Comparison of ENCODE assay signal across 8 mouse cellular contexts in genomic region chr11:103144309-103145285, GRCm38 (mm10). TPM values are rescaled to one million over a fixed set of nuclear protein-coding genes. Genes with fewer than 3 reads are reported as not detected.
A peak's percentile ranks its signal among the peaks of the same experiment; 100 is the strongest.
DNase-seq lines count a peak whose midpoint lies in the region; ATAC-seq and TF ChIP-seq lines count a peak whose summit lies in the region.

No protein-coding gene starts in this region.

- H3K9ac ChIP-seq in hindbrain, embryonic 14.5 days: no peak overlapping the region

- H3K4me2 ChIP-seq in hindbrain, embryonic 14.5 days (replicated peaks): no peak overlapping the region

- no peaks in the 10 kb centered on the region for H3K9me3 ChIP-seq in hindbrain, embryonic 10.5 days
- no peaks in the 10 kb centered on the region for H3K9me3 ChIP-seq in hindbrain, embryonic 14.5 days (ENCODE audit: control insufficient read depth, low read length)

- intact Hi-C loops in left cerebral cortex, postnatal 25 days (cut with DNase I): no loop called here

- TF ChIP-seq CTCF in C2C12 (IDR thresholded peaks at IDR 0.05; ENCODE audit: control insufficient read depth, insufficient read depth, insufficient read length): no peak
- TF ChIP-seq CTCF in bone marrow macrophage, adult 2 months (IDR thresholded peaks at IDR 0.05; ENCODE audit: low read depth, low read length): no peak

- H3K4me1 ChIP-seq in hindbrain, embryonic 10.5 days (replicated peaks): peaks cover 50% of the 10 kb centered on the region
- peaks cover 24% of the 10 kb centered on the region for H3K4me1 ChIP-seq in hindbrain, embryonic 14.5 days (replicated peaks; ENCODE audit: control insufficient read depth, insufficient read depth, low read length)
- H3K4me1 ChIP-seq in bone marrow macrophage, adult 2 months (ENCODE audit: control insufficient read depth, insufficient read depth, low read length): peaks cover 82% of the 10 kb centered on the region

- H3K4me3 ChIP-seq in hindbrain, embryonic 10.5 days: no peak overlapping the region
- H3K4me3 ChIP-seq in hindbrain, embryonic 14.5 days (replicated peaks; ENCODE audit: low read length): no peak overlapping the region
- H3K4me3 ChIP-seq in C2C12 (ENCODE audit: insufficient read depth, poor library complexity, severe bottlenecking): no peak overlapping the region
- no peak overlapping the region for H3K4me3 ChIP-seq in bone marrow macrophage, adult 2 months (ENCODE audit: insufficient read depth, low read length)

- H3K79me2 ChIP-seq in C2C12 (ENCODE audit: control insufficient read depth, insufficient read depth): no peaks in the 10 kb centered on the region

- H3K36me3 ChIP-seq in hindbrain, embryonic 10.5 days: no peaks in the 10 kb centered on the region; the same call in 1 of the 2 replicates
- H3K36me3 ChIP-seq in hindbrain, embryonic 14.5 days (replicated peaks; ENCODE audit: control insufficient read depth, insufficient read depth): peaks cover 7% of the 10 kb centered on the region
- H3K36me3 ChIP-seq in C2C12 (ENCODE audit: control insufficient read depth, insufficient read depth): no peaks in the 10 kb centered on the region

- H3K27ac ChIP-seq in hindbrain, embryonic 10.5 days: peak overlapping the region; percentile 17
- no peak overlapping the region for H3K27ac ChIP-seq in hindbrain, embryonic 14.5 days
- H3K27ac ChIP-seq in bone marrow macrophage, adult 2 months (ENCODE audit: insufficient read depth, low read depth, low read length): peak overlapping the region; percentile 73

- no peaks in the 10 kb centered on the region for H3K79me3 ChIP-seq in C2C12 (ENCODE audit: low read depth)

- peak; percentile 23 for DNase-seq in hindbrain, embryonic 10.5 days (ENCODE audit: low spot score)
- DNase-seq in hindbrain, embryonic 14.5 days (ENCODE audit: low spot score): no peak
- peak; percentile 27 to 28 for DNase-seq in kidney, postnatal 4 days
- DNase-seq in layer of hippocampus, adult 9-10 months (ENCODE audit: low spot score): no peak
- DNase-seq in thymus, adult 18-20 months: no peak
- DNase-seq in left cerebral cortex, postnatal 25 days (ENCODE audit: low spot score in 2 of 2): no peak

- no peak overlapping the region for H3ac ChIP-seq in C2C12 (ENCODE audit: control insufficient read depth, insufficient read length, low read depth)

- ATAC-seq in hindbrain, embryonic 14.5 days (ENCODE audit: low FRiP score): no peak

- no peak for TF ChIP-seq POLR2A in bone marrow macrophage, adult 2 months (IDR thresholded peaks at IDR 0.05; ENCODE audit: borderline replicate concordance, low read depth, low read length)

- WGBS in hindbrain, embryonic 10.5 days: 42% methylated on average over 12 of the region's 12 CpGs
- 37% methylated on average over 12 of the region's 12 CpGs for WGBS in hindbrain, embryonic 14.5 days

- no peaks in the 10 kb centered on the region for H3K27me3 ChIP-seq in hindbrain, embryonic 10.5 days (ENCODE audit: insufficient read depth, poor library complexity, severe bottlenecking)
- H3K27me3 ChIP-seq in hindbrain, embryonic 14.5 days (ENCODE audit: control insufficient read depth, insufficient read depth, low read length): no peaks in the 10 kb centered on the region
- H3K27me3 ChIP-seq in C2C12 (ENCODE audit: control insufficient read depth, insufficient read depth, insufficient read length): no peaks in the 10 kb centered on the region

TF ChIP-seq in C2C12, 6 proteins besides CTCF, POLR2A, EP300 and RAD21:
- TF ChIP-seq MYOD1 (IDR thresholded peaks at IDR 0.05; ENCODE audit: control insufficient read depth, insufficient read length, low read depth): peak; percentile 77
- peak; percentile 60 for TF ChIP-seq CEBPB (IDR thresholded peaks at IDR 0.05; ENCODE audit: low read depth)
- TF ChIP-seq USF1 (IDR thresholded peaks at IDR 0.05; ENCODE audit: low read depth): no peak

RNA-seq across cellular contexts. Expression of gene Hexim2, which starts 12.4 kb away (rescaled TPM):
- polyA plus RNA-seq in hindbrain, embryonic 10.5 days (2016; fragmentation: Nextera tagmentation; extraction: Ambion mirVana): 7.7 and 8.9 TPM in 2 replicates
- polyA plus RNA-seq in hindbrain, embryonic 14.5 days (2014; fragmentation: Nextera tagmentation; extraction: Ambion mirVana): 20.9 and 24.2 TPM in 2 replicates
- 3.4 TPM for polyA plus RNA-seq in C2C12 (2012; fragmentation: generic; extraction: Trizol)
- polyA plus RNA-seq in bone marrow macrophage, adult 2 months (2012; ENCODE audit: insufficient read depth, insufficient read length, missing spikeins): 3.1 and 3.6 TPM in 2 replicates
- total RNA-seq in left cerebral cortex, postnatal 25 days (2021): 10 to 100 TPM; 11.7 to 13.6 TPM

RNA-seq across cellular contexts. Expression of gene Fmnl1, which starts 26.3 kb away (rescaled TPM):
- 0.72 and 1.5 TPM in 2 replicates for polyA plus RNA-seq in hindbrain, embryonic 10.5 days (2016; fragmentation: Nextera tagmentation; extraction: Ambion mirVana)
- polyA plus RNA-seq in hindbrain, embryonic 14.5 days (2014; fragmentation: Nextera tagmentation; extraction: Ambion mirVana): 6.1 and 8.0 TPM in 2 replicates
- 3.7 TPM for polyA plus RNA-seq in C2C12 (2012; fragmentation: generic; extraction: Trizol)
- polyA plus RNA-seq in bone marrow macrophage, adult 2 months (2012; ENCODE audit: insufficient read depth, insufficient read length, missing spikeins): 216 and 241 TPM in 2 replicates
- total RNA-seq in left cerebral cortex, postnatal 25 days (2021): 100 to 1,000 TPM; 146 to 197 TPM

RNA-seq across cellular contexts. Expression of gene Hexim1, which starts 28.6 kb away (rescaled TPM):
- 1.7 and 2.3 TPM in 2 replicates for polyA plus RNA-seq in hindbrain, embryonic 10.5 days (2016; fragmentation: Nextera tagmentation; extraction: Ambion mirVana)
- 5.3 and 5.6 TPM in 2 replicates for polyA plus RNA-seq in hindbrain, embryonic 14.5 days (2014; fragmentation: Nextera tagmentation; extraction: Ambion mirVana)
- 24.3 TPM for polyA plus RNA-seq in C2C12 (2012; fragmentation: generic; extraction: Trizol)
- polyA plus RNA-seq in bone marrow macrophage, adult 2 months (2012; ENCODE audit: insufficient read depth, insufficient read length, missing spikeins): 43.7 and 44.3 TPM in 2 replicates
- 10 to 100 TPM; 46.5 to 50.8 TPM for total RNA-seq in left cerebral cortex, postnatal 25 days (2021)

RNA-seq across cellular contexts. Expression of gene Acbd4, which starts 43.1 kb away (rescaled TPM):
- 7.7 and 8.3 TPM in 2 replicates for polyA plus RNA-seq in hindbrain, embryonic 10.5 days (2016; fragmentation: Nextera tagmentation; extraction: Ambion mirVana)
- 8.3 and 10.6 TPM in 2 replicates for polyA plus RNA-seq in hindbrain, embryonic 14.5 days (2014; fragmentation: Nextera tagmentation; extraction: Ambion mirVana)
- 23.0 TPM for polyA plus RNA-seq in C2C12 (2012; fragmentation: generic; extraction: Trizol)
- polyA plus RNA-seq in bone marrow macrophage, adult 2 months (2012; ENCODE audit: insufficient read depth, insufficient read length, missing spikeins): 27.4 and 30.4 TPM in 2 replicates
- 10 to 100 TPM; 68.9 to 70.7 TPM for total RNA-seq in left cerebral cortex, postnatal 25 days (2021)

RNA-seq across cellular contexts. Expression of gene Plcd3, which starts 43.1 kb away (rescaled TPM):
- 1.6 and 1.9 TPM in 2 replicates for polyA plus RNA-seq in hindbrain, embryonic 10.5 days (2016; fragmentation: Nextera tagmentation; extraction: Ambion mirVana)
- 1.7 and 1.9 TPM in 2 replicates for polyA plus RNA-seq in hindbrain, embryonic 14.5 days (2014; fragmentation: Nextera tagmentation; extraction: Ambion mirVana)
- 27.6 TPM for polyA plus RNA-seq in C2C12 (2012; fragmentation: generic; extraction: Trizol)
- polyA plus RNA-seq in bone marrow macrophage, adult 2 months (2012; ENCODE audit: insufficient read depth, insufficient read length, missing spikeins): 1.7 and 2.3 TPM in 2 replicates
- total RNA-seq in left cerebral cortex, postnatal 25 days (2021): 10 to 100 TPM; 13.3 to 13.8 TPM

Comparison
In these comparisons a context has a peak if more than half of its experiments do, and no peak if none do; other contexts are left out.
1. DNase-seq: peak in hindbrain, embryonic 10.5 days (single experiment) and kidney, postnatal 4 days (2 of 2); none in hindbrain, embryonic 14.5 days (single experiment), layer of hippocampus, adult 9-10 months (single experiment), thymus, adult 18-20 months (0 of 2) and left cerebral cortex, postnatal 25 days (0 of 2).
2. RNA of gene Fmnl1, which starts 26.3 kb away (polyA plus RNA-seq): 216 to 241 TPM in bone marrow macrophage, adult 2 months; 6.1 to 8.0 TPM in hindbrain, embryonic 14.5 days, 3.7 TPM in C2C12 (single experiment) and 0.72 to 1.5 TPM in hindbrain, embryonic 10.5 days; every median in the first group is over 10 times any median in the second.